Mouse (Mus musculus) small intestine, adult 2 months (tissue): ENCODE results near the gene Greb1. TPM values are rescaled to one million over a fixed set of nuclear protein-coding genes. Genes with fewer than 3 reads are reported as not detected.

ENCODE experiments used
- H3K27ac ChIP-seq: fragments of 200-500 bp; 2 replicates; pipeline ENCODE4 v1.5.1; 2012; ENCODE audit warnings: low read depth, low read length, control low read depth, inconsistent platforms; ENCODE audit not compliant: insufficient read depth
- H3K27me3 ChIP-seq: fragments of 200-500 bp; 2 replicates; pipeline ENCODE4 v1.6.1; 2012; ENCODE audit warnings: mild to moderate bottlenecking, moderate library complexity, low read length, inconsistent platforms; ENCODE audit not compliant: control insufficient read depth, insufficient read depth
- H3K36me3 ChIP-seq: fragments of 200-500 bp; 2 replicates; pipeline ENCODE4 v1.6.1; 2012; ENCODE audit warnings: mild to moderate bottlenecking, low read length, control low read depth, inconsistent platforms; ENCODE audit not compliant: control insufficient read depth, insufficient read depth
- H3K4me1 ChIP-seq: fragments of 200-500 bp; 2 replicates; pipeline ENCODE4 v1.6.1; 2012; ENCODE audit warnings: low read length, inconsistent platforms, mixed read lengths; ENCODE audit not compliant: control insufficient read depth, insufficient read depth, insufficient read length
- H3K4me3 ChIP-seq: fragments of 200-500 bp; 2 replicates; pipeline ENCODE4 v1.5.1; 2012; ENCODE audit warnings: low read depth, mild to moderate bottlenecking, control low read depth, inconsistent platforms, low read length, moderate library complexity
- CTCF ChIP-seq: fragments of 200-500 bp; IDR thresholded peaks from 2 replicates; pipeline ENCODE4 v1.5.1; 2012; ENCODE audit warnings: low read depth, mild to moderate bottlenecking, control low read depth, inconsistent platforms, low read length, moderate library complexity, mixed read lengths; ENCODE audit not compliant: insufficient replicate concordance, insufficient read length; ENCODE audit errors: extremely low read depth
- POLR2A ChIP-seq: fragments of 200-500 bp; IDR thresholded peaks from 2 replicates; pipeline ENCODE4 v1.6.1; 2012; ENCODE audit warnings: low read depth, mild to moderate bottlenecking, control low read depth, inconsistent platforms, low read length, moderate library complexity
- WGBS: fragments of 180-500 bp; shearing (Covaris S2); methylation state at CpG from one replicate; pipeline ENCODE4 v1.1.7; 2018; 5-methylcytosine and 5-hydroxymethylcytosine counted together
- polyA plus RNA-seq: library from polyadenylated mRNA; depleted of rRNA; stranded (reverse); fragments of >200 nt; gene quantifications from 2 replicates; pipeline ENCODE4 v1.2.3, GENCODE M21; 2012

The Greb1 gene
- polyA plus RNA-seq, 1 experiment = 3.5 TPM

DNA sequence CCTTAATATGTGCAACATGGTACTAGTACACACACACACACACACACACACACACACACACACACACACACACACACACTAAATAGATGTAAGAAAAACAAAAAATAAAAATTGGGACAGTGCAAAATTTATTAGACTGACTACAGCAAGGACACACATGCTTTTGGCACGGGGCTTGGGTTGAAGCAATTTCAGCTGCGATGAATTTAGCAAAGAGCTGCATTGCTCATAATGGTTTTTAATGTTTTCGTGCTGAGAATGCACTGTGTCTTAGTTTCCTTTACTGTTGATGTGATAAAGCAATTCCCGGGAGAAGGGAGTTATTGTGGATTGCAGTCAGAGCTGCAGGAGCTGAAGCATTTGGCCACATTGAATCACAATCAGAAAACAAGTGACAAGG, 37.1 kb upstream of the Greb1 start:
- no peak overlapping the region for H3K27ac ChIP-seq
- peaks cover 6% of the 10 kb centered on the region; the same call in 1 of the 2 replicates for H3K4me1 ChIP-seq
- H3K4me3 ChIP-seq = no peak overlapping the region
- TF ChIP-seq CTCF (no peak), POLR2A (no peak)
- WGBS = 94% methylated on average over 4 of the region's 4 CpGs
- H3K36me3 ChIP-seq = no peaks in the 10 kb centered on the region
- no peaks in the 10 kb centered on the region for H3K27me3 ChIP-seq

GRCm38 (mm10) chr12:16836188-16836587, 35.5 kb upstream of the Greb1 start:
- WGBS = 72% methylated on average over 9 of the region's 9 CpGs
- H3K27ac ChIP-seq = no peak overlapping the region

DNA sequence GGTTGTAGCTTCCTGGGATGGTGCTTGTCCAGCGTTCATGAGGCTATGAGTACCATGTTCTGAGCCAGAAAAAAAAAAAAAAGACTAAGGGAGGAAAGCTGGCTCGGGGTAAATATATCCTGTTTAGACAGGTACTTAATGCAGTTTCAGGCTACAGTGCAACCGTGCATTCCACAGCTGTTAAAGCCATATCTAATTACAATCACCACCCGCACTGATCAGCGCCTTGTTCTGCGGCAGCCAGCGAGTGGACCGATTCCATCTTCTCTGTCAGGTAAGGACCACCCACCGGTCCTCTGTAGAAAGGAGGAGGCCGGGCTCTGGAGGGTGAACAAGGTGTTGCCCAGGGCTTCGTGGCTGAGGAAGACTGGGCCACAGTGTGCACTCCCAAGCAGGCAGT, 34.0 kb upstream of the Greb1 start:
- WGBS = 70% methylated on average over 11 of the region's 11 CpGs
- Histone ChIP-seq H3K36me3 (no peaks in the 10 kb centered on the region), H3K27me3 (no peaks in the 10 kb centered on the region), H3K4me1 (peaks cover 9% of the 10 kb centered on the region; the same call in 1 of the 2 replicates), H3K4me3 (no peak overlapping the region), H3K27ac (no peak overlapping the region)
- no peak for TF ChIP-seq CTCF
- no peak for TF ChIP-seq POLR2A

More at GRCm38 (mm10) chr12:16836188-16836587, 35.5 kb upstream of the Greb1 start:
- no peak for TF ChIP-seq POLR2A
- TF ChIP-seq CTCF = no peak
- Histone ChIP-seq H3K4me3 (no peak overlapping the region), H3K4me1 (peaks cover 7% of the 10 kb centered on the region; the same call in 1 of the 2 replicates), H3K36me3 (no peaks in the 10 kb centered on the region), H3K27me3 (no peaks in the 10 kb centered on the region)

DNA sequence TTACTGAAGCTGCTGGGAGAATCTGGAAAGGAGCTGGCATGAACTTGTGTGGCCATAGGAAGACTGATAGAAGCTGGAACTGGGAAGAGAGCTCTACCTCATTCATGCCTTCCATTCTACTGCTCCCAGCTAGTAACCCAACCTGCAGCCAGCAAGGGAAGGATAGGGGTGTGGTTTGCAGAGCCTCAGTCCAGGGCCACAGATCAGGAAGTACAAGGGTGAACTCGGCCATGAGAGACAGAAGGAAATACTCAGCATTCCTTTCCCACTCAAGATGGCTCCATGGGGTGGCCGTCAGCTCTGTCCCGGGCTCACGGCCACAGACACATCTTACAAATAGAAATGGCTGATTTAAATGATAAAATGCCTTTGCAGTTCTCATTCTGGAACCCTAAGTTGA, 30.4 kb upstream of the Greb1 start:
- no peaks in the 10 kb centered on the region for H3K36me3 ChIP-seq
- 58% methylated on average over 4 of the region's 4 CpGs for WGBS
- peak overlapping the region; percentile 59; the same call in 1 of the 2 replicates for H3K27ac ChIP-seq
- peaks cover 15% of the 10 kb centered on the region; the same call in 1 of the 2 replicates for H3K4me1 ChIP-seq
- TF ChIP-seq CTCF (no peak), POLR2A (no peak)
- no peak overlapping the region for H3K4me3 ChIP-seq
- H3K27me3 ChIP-seq = no peaks in the 10 kb centered on the region

DNA sequence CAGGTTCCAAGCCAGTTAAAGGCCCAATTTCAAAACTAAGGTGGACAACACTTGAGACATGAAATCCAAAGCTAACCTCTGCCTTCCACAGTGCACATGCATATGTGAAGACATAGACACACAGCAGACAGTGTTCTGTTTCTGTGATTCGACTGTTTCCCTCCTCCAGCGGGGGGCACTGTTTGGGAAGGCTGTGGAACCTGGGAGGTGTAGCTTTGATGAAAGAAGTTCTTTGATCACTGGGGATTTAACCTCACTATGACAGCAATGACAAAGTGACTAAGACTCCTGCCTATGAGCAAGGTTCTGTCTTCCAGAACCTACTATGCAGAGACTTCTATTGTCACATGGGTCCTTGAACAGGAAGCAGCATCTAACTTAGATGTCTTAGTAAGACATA, 29.1 kb upstream of the Greb1 start:
- WGBS = 73% methylated on average over 2 of the region's 2 CpGs
- H3K27ac ChIP-seq = no peak overlapping the region
- TF ChIP-seq CTCF (peak; percentile 39; the same call in 1 of the 2 replicates), POLR2A (no peak)

GRCm38 (mm10) chr12:16828505-16828904, 27.8 kb upstream of the Greb1 start:
- Histone ChIP-seq H3K27me3 (no peaks in the 10 kb centered on the region), H3K4me1 (peaks cover 15% of the 10 kb centered on the region; the same call in 1 of the 2 replicates), H3K36me3 (peaks cover 2% of the 10 kb centered on the region; the same call in 1 of the 2 replicates), H3K4me3 (no peak overlapping the region), H3K27ac (no peak overlapping the region)
- TF ChIP-seq POLR2A = no peak
- TF ChIP-seq CTCF = peak; percentile 80
- 8% methylated on average over 6 of the region's 6 CpGs for WGBS

More for the DNA sequence above, 29.1 kb upstream of the Greb1 start:
- no peak overlapping the region for H3K4me3 ChIP-seq
- no peaks in the 10 kb centered on the region for H3K27me3 ChIP-seq
- peaks cover 15% of the 10 kb centered on the region; the same call in 1 of the 2 replicates for H3K4me1 ChIP-seq
- H3K36me3 ChIP-seq = peaks cover 2% of the 10 kb centered on the region; the same call in 1 of the 2 replicates

DNA sequence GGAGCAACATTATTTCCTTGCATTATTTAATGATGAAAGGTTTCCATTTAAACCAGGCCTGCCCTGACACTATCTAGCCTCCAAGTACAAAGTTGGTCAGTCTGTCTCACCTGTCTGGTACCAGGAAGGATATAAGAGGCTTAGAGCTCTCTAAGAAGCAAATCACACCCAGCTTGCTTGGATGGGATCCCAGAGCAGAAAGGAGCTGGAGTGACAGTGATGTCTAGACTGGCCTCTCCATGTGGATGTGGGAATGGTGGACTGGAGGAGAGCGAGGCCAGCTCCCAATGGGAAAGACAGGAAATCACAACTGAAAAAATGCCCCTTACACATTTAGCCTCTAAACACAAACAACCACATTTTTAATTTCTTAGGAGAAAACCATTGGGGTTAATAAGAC, 23.0 kb upstream of the Greb1 start:
- WGBS = 93% methylated on average over 1 of the region's 1 CpGs
- TF ChIP-seq POLR2A (no peak), CTCF (no peak)
- Histone ChIP-seq H3K27ac (no peak overlapping the region), H3K27me3 (no peaks in the 10 kb centered on the region), H3K36me3 (peaks cover 28% of the 10 kb centered on the region), H3K4me3 (no peak overlapping the region), H3K4me1 (peaks cover 5% of the 10 kb centered on the region; the same call in 1 of the 2 replicates)
